Mouse (Mus musculus) activated CD4-positive, CD25-positive, alpha-beta regulatory T cell (primary cell): ENCODE data around the gene Prl6a1. TPM values are rescaled to one million over a fixed set of nuclear protein-coding genes. Genes with fewer than 3 reads are reported as not detected.

Source experiments
- polyA plus RNA-seq, 2 experiments: library from polyadenylated mRNA; unstranded; fragments of 100-300 nt; shearing (Covaris generic); gene quantifications; one replicate each; pipeline ENCODE4 v1.2.1; 2017

Gene Prl6a1
- not detected for polyA plus RNA-seq

DNA sequence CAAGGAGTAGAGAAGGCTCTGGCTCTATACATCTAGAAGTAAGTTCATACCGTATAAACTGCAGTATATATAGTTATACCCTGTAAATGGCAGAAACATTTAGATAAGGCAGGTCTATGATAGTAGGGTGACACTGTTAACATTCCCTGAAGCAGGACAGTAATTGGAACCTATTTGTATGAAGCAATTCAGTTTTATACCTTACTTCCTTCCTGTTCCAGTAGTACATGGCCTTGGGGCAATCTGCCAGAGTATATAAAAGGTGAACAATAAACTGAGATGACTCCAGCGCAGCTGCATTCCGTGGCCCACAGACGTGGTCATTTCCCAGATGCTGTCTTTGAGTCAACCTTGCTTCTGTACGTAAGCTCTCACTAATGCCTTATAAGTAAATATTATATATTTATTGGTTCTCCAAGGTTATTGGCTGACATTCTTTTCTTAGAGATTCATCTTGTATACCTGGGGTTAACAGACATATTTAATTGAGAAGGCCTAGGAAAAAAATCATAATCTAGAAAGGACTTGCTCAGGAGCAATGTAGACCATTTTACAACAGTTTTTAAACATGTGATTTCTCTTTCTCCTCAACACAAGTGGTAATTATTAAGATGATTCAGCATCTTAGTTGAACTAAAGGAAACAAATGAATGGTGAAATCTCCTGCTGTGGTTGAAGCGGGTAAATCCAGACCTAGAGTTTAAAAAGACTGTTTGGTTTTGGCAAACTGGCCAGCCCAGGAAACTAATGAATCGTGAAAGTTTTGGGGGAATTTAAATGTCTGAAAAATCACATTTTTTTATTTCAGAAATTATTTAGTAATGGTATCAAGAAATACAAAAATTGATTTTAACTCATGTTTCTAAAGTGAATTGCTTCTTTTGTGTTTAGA is at the start of gene Prl6a1:
Gene Prl6a1 (plus strand): TSS at position 294 of the 892 bp plus-strand sequence.

GRCm38 (mm10) chr13:27345373-27345772 is 32.9 kb downstream of the Prl6a1 start, which contains the start of gene Prl8a2:
Gene Prl8a2, plus strand, starts transcription at chr13:27345673.

Other genes starting within 250 kb of the Prl6a1 start
- not detected for gene Prl3d1, start 218.4 kb upstream of the Prl6a1 start, polyA plus RNA-seq
- gene Prl3d2, start 190.9 kb upstream of the Prl6a1 start, polyA plus RNA-seq: not detected
- gene Prl3d3, start 155.8 kb upstream of the Prl6a1 start, polyA plus RNA-seq: not detected
- gene Prl3c1, start 116.0 kb upstream of the Prl6a1 start, polyA plus RNA-seq: not detected
- gene Prl3b1, start 70.8 kb upstream of the Prl6a1 start, polyA plus RNA-seq: not detected
- not detected for gene Prl3a1, start 53.2 kb upstream of the Prl6a1 start, polyA plus RNA-seq
- not detected for gene Prl8a2, start 33.0 kb downstream of the Prl6a1 start, polyA plus RNA-seq
- not detected for gene Prl2b1, start 78.2 kb downstream of the Prl6a1 start, polyA plus RNA-seq
- gene Prl8a6, start 126.1 kb downstream of the Prl6a1 start, polyA plus RNA-seq: not detected
- not detected for gene Prl8a8, start 200.6 kb downstream of the Prl6a1 start, polyA plus RNA-seq